Mouse (Mus musculus) heart, adult 2 months (tissue): ENCODE measurements around the gene Kyat1. TPM values are rescaled to one million over a fixed set of nuclear protein-coding genes. Genes with fewer than 3 reads are reported as not detected.

ENCODE experiments used
- DNase-seq, 2 experiments: peaks; one replicate each; pipeline ENCODE4 v3.0.0; 2021
- H3K27ac ChIP-seq: fragments of 200-600 bp; 2 replicates; pipeline ENCODE4 v1.8.1; 2022
- H3K27me3 ChIP-seq: fragments of 200-500 bp; 2 replicates; pipeline ENCODE4 v1.6.1; 2012; ENCODE audit warnings: mild to moderate bottlenecking, low read length, inconsistent platforms, mixed read lengths; ENCODE audit not compliant: control insufficient read depth, insufficient read depth
- H3K36me3 ChIP-seq: fragments of 200-500 bp; 2 replicates; pipeline ENCODE4 v1.6.1; 2012; ENCODE audit warnings: low read length, inconsistent platforms; ENCODE audit not compliant: control insufficient read depth, insufficient read depth
- H3K4me1 ChIP-seq: fragments of 200-500 bp; 2 replicates; pipeline ENCODE4 v1.6.1; 2011; ENCODE audit warnings: low read length; ENCODE audit not compliant: control insufficient read depth, insufficient read depth
- H3K4me3 ChIP-seq: fragments of 200-600 bp; 2 replicates; pipeline ENCODE4 v1.8.1; 2022
- H3K79me2 ChIP-seq: fragments of 200-500 bp; replicated peaks from 2 replicates; pipeline ENCODE4 v1.6.1; 2012; ENCODE audit warnings: mild to moderate bottlenecking, inconsistent platforms, low read length, moderate library complexity, mixed read lengths; ENCODE audit not compliant: control insufficient read depth, insufficient read depth
- H3K9ac ChIP-seq: fragments of 200-500 bp; 2 replicates; pipeline ENCODE4 v1.6.1; 2012; ENCODE audit warnings: low read depth, mild to moderate bottlenecking, control low read depth, inconsistent platforms, low read length, mixed read lengths
- CTCF ChIP-seq: fragments of 200-600 bp; IDR thresholded peaks from 2 replicates; pipeline ENCODE4 v1.8.1; 2022; ENCODE audit warnings: antibody characterized with exemption, mild to moderate bottlenecking, moderate library complexity
- EP300 ChIP-seq: fragments of 200-500 bp; IDR thresholded peaks from 2 replicates; pipeline ENCODE4 v1.6.1; 2011; ENCODE audit warnings: low read depth, low read length, control low read depth; ENCODE audit not compliant: insufficient read depth
- POLR2A ChIP-seq: fragments of 200-500 bp; IDR thresholded peaks from 2 replicates; pipeline ENCODE4 v1.6.1; 2011; ENCODE audit warnings: mild to moderate bottlenecking, low read depth, low read length, control low read depth; ENCODE audit not compliant: insufficient read depth
- WGBS: fragments of 180-500 bp; shearing (Covaris S2); methylation state at CpG from one replicate; pipeline ENCODE4 v1.1.7; 2018; 5-methylcytosine and 5-hydroxymethylcytosine counted together
- intact Hi-C: fragments of 180-260 bp; cut with DNase I; formaldehyde crosslinking; loops from one replicate; pipeline ENCODE4 v1.15.1; 2025
- polyA plus RNA-seq: library from polyadenylated mRNA; depleted of rRNA; stranded (reverse); fragments of >200 nt; gene quantifications from 2 replicates; pipeline ENCODE4 v1.2.3, GENCODE M21; 2012
- total RNA-seq, 2 experiments: library from RNA; stranded (reverse); gene quantifications; 2 replicates each; pipeline ENCODE4 v1.2.3; 2021

Gene Kyat1
- total and polyA plus RNA-seq, 3 experiments = 32.1 to 57.5 (median 35.7) TPM

DNA sequence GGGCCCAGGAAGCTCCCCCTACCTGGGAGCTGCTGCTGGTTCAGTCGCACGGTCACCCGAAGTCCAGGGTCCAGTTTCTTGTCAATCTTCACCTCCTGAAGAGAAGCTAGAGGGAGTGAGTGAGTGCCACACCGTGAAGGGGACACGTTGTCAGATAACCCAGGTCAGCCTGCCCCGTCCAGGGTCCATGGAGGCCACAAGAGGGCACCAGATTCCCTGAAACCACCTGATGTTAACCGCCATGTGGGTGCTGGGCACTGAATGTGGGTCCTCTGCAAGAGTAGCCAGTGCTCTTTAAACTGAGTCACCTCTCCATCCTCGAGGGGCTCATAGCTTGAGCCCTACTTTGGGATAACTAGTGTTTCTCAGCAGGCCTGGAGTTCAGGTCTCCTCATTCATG, 29.8 kb downstream of the Kyat1 start:
- intact Hi-C loops = loop anchor here (2.0 kb wide), 1 partner anchor 61 kb away; the partner anchor contains the start of gene Lrrc8a
- 79% methylated on average over 8 of the region's 8 CpGs for WGBS

DNA sequence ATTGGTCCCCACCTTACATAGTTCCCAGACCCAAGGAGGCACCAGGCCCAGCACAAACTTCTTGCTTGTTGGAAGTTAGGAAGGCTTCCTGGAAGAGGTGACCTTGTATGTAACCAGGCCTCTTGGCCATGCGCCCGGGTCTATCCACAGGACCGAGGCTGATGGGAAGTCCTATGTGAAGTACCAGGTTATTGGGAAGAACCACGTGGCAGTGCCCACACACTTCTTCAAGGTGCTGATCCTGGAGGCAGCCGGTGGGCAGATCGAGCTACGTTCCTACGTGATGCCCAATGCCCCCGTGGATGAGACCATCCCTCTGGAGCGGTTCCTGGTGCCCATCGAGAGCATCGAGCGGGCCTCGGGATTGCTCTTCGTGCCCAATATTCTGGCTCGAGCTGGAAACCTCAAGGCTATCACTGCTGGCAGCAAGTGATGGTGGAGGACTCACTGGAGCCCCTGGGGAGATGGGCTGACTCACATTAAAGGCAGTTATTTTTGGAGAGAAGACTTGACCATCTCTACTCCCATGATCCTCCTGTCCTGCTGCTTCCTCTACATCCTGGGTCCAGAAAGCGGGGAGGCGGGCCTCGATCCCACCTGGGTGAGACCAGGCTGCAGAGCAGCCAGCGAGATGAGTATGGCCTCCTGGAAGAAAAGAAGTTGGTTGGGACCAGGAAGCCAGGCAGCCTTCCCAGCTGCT, 32.0 kb downstream of the Kyat1 start:
- intact Hi-C loops = loop anchor here (5.0 kb wide), 1 partner anchor 114 kb away; the partner anchor contains the start of genes Dolk and Nup188
- no peak for DNase-seq
- Histone ChIP-seq H3K27me3 (no peaks in the 10 kb centered on the region), H3K9ac (no peak overlapping the region), H3K36me3 (no peaks in the 10 kb centered on the region), H3K27ac (no peak overlapping the region), H3K4me3 (no peak overlapping the region), H3K4me1 (peaks cover 7% of the 10 kb centered on the region), H3K79me2 (no peaks in the 10 kb centered on the region)
- 84% methylated on average over 20 of the region's 20 CpGs for WGBS
- TF ChIP-seq POLR2A (no peak), EP300 (no peak), CTCF (no peak)

More for the DNA sequence above, 29.8 kb downstream of the Kyat1 start:
- H3K4me1 ChIP-seq = peaks cover 7% of the 10 kb centered on the region
- no peak for TF ChIP-seq EP300
- no peak for TF ChIP-seq POLR2A
- TF ChIP-seq CTCF = peak; percentile 55
- H3K79me2 ChIP-seq = no peaks in the 10 kb centered on the region
- no peak overlapping the region for H3K9ac ChIP-seq
- no peak overlapping the region for H3K4me3 ChIP-seq
- DNase-seq = no peak
- H3K27me3 ChIP-seq = no peaks in the 10 kb centered on the region
- H3K36me3 ChIP-seq = no peaks in the 10 kb centered on the region
- no peak overlapping the region for H3K27ac ChIP-seq

DNA sequence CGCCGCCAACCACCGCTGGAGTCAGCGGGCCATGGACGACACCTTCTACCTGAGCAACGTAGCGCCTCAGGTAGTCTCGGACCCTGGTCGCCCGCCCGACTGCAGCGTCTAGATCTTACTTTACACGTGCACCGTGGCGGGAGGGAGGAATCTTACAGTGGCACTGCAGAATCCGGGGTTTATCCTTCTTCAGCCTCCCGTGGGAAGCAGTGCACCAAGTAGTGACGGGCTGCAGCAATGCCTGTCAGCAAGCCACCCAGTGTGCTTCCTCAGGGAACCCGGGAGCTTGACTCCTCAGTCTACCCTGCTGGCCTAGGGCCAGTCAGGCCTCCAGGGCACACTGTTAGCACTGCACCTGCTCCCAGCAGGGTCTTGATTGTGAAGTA, 33.7 kb downstream of the Kyat1 start:
- intact Hi-C loops = loop anchor here (2.0 to 5.0 kb wide), 2 partner anchors 99 to 115 kb away; partner anchors contain the start of genes Dolk and Nup188
- TF ChIP-seq EP300 (no peak), CTCF (no peak), POLR2A (no peak)

DNA sequence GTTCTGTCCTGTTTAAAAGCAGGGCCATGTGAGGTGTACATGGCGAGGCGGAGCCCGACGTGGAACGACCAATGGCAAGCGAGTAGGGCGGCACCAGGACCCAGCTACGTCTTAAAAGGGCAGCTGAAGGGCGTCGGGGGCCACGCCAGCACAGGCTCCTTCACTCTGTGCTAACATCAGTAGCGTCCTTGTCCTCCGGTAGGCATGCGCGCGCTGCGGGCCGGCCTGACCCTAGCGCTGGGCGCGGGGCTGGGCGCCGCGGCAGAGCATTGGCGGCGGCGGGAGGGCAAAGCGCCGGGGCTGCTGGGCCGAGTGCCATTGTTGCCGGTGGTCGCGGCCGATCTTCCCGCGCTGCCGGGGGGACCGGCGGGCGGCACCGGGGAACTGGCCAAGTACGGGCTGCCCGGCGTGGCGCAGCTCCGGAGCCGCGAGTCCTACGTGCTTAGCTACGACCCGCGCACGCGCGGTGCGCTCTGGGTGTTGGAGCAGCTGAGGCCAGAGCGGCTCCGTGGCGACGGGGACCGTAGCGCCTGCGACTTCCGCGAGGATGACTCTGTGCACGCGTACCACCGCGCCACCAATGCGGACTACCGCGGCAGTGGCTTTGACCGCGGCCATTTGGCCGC, 34.2 kb downstream of the Kyat1 start, which contains the start of gene Endog:
Gene Endog, plus strand, starts transcription at position 123 of the 626 bp plus-strand sequence.
- Histone ChIP-seq H3K4me3 (peak within 1 kb of the TSS; percentile 97), H3K27me3 (no peaks in the 10 kb centered on the region), H3K9ac (peak within 1 kb of the TSS; percentile 89), H3K79me2 (no peaks in the 10 kb centered on the region), H3K36me3 (no peaks in the 10 kb centered on the region), H3K4me1 (peaks cover 5% of the 10 kb centered on the region), H3K27ac (peak within 1 kb of the TSS; percentile 100)
- under 1% methylated on average over 72 of the region's 75 CpGs for WGBS
- DNase-seq = peak; percentile 88 to 92
- TF ChIP-seq EP300 = peak; percentile 54; the same call in 1 of the 2 replicates
- peak; percentile 98 for TF ChIP-seq POLR2A
- TF ChIP-seq CTCF = no peak
- intact Hi-C loops = loop anchor here (2.0 to 5.0 kb wide), 2 partner anchors 99 to 116 kb away; partner anchors contain the start of genes Dolk and Nup188

More for the DNA sequence above, 33.7 kb downstream of the Kyat1 start:
- Histone ChIP-seq H3K27ac (peak overlapping the region; percentile 100), H3K4me3 (peak overlapping the region; percentile 97), H3K36me3 (no peaks in the 10 kb centered on the region), H3K27me3 (no peaks in the 10 kb centered on the region), H3K79me2 (no peaks in the 10 kb centered on the region), H3K4me1 (peaks cover 5% of the 10 kb centered on the region), H3K9ac (peak overlapping the region; percentile 89)
- WGBS = under 1% methylated on average over 19 of the region's 19 CpGs
- no peak for DNase-seq

DNA sequence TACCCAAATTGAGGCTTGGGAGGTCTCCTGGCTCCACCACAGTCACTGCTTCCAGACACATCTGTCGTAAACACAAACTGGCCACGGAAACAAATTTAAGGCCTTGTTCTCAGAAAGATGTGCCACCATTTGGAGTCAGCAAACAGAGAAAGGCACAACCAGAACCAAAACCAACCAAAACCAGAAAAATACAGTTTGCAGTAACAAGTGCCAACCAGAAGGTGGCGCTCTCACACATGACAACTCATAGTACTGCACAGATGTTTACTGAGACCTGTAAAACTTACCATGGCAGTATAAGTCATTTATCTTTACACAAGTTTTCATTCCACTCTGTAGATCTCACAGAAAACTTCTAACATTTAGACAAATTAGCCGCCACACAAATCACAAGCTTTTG, 39.0 kb downstream of the Kyat1 start:
- H3K27me3 ChIP-seq = no peaks in the 10 kb centered on the region
- intact Hi-C loops = no loop called here
- H3K79me2 ChIP-seq = no peaks in the 10 kb centered on the region
- TF ChIP-seq POLR2A (no peak), EP300 (no peak), CTCF (peak; percentile 42)
- no peak overlapping the region for H3K9ac ChIP-seq
- no peak overlapping the region for H3K4me3 ChIP-seq
- DNase-seq = no peak
- WGBS = 58% methylated on average over 4 of the region's 4 CpGs
- no peaks in the 10 kb centered on the region; the same call in 1 of the 2 replicates for H3K4me1 ChIP-seq
- H3K27ac ChIP-seq = no peak overlapping the region
- no peaks in the 10 kb centered on the region for H3K36me3 ChIP-seq
